Mouse (Mus musculus) CD4-positive helper T cell, adult 2 months (primary cell): Measurements from ENCODE around the gene Tnrc6c.

Experiments
- DNase-seq: peaks from one replicate; pipeline ENCODE4 v3.0.0-alpha.2; 2012; ENCODE audit warnings: low read depth, missing footprints, low spot score

The Tnrc6c gene

GRCm38 (mm10) chr11:117729341-117729740 is 75.3 kb downstream of the Tnrc6c start:
- DNase-seq: no peak

GRCm38 (mm10) chr11:117729798-117730489 is 75.9 kb downstream of the Tnrc6c start:
- no peak for DNase-seq

- no peak for DNase-seq
These were observed 76.4 kb downstream of the Tnrc6c start for GRCm38 (mm10) chr11:117730490-117730838.

- DNase-seq: no peak
These were observed 77.4 kb downstream of the Tnrc6c start for GRCm38 (mm10) chr11:117731470-117731869.

DNA sequence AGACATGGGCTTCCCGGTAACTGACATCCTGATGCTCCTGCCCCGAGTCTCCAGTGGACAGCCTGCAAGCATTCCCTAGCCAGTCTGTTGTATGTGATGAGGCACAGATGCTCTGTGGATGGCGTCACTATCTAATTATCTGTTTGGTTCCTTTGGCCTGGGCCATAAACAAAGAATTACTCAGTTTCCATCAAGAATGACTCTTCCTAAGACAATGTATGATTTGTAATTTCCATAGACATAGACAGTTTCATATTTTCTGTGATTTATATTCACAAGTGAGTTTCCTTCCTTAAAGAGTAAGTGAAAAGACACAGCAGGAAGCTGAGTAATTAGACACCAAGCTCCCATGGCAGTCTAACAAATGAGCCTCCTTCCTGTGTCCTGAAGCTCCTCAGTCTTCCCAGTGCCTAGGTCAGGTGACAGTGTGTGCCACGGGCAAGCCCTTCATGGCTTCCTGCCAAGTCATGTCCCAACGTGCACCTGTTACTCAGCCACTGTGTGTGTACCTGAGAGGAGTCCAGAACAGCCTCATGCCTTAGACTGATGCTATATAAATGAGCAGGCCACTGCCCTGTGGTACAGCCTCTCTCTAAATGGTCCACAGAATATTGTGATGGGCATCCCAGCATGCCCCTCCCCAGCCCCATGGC is 82.1 kb downstream of the Tnrc6c start:
- DNase-seq: no peak

DNA sequence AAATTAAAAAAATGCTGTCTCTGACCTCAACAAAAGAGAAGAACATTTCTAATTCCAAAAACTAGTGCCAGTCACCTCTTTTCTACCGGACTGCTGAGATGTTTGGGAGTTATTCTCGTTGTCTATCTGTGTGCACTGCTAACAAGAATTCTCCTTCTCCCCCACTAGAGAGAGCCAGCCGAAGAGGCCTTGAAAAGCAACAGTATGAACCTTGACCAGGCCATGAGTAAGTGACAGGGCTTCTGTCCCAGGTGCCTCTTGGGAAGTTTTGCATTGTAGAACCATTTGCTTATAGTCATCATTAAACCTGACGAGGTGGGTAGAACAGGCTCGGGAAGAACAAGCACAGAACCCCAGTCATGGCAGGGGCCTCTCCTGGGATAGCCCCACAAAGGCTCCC is 84.0 kb downstream of the Tnrc6c start:
- DNase-seq: no peak

DNA sequence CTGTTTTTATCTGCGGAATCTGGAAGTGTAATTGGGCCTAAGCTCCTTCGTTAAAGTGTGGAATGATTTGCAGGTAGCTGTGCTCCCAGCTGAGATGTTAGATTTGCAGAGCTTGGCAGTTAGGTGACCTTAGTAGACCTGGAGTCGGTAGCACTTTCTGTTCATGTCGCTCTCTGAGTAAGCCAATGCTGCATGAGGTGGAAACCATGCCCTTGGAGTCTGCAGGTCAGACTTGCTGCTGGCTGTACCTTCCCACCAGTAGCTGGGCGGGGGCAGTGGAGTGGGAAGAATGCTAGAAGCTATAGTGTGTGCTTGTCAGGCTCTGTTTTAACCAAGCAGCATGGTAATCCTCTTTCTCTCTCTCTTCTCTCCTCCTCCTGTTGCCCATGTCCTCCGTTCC is 87.0 kb downstream of the Tnrc6c start:
- no peak for DNase-seq

GRCm38 (mm10) chr11:117742243-117742642 is 88.2 kb downstream of the Tnrc6c start:
- DNase-seq: no peak

DNA sequence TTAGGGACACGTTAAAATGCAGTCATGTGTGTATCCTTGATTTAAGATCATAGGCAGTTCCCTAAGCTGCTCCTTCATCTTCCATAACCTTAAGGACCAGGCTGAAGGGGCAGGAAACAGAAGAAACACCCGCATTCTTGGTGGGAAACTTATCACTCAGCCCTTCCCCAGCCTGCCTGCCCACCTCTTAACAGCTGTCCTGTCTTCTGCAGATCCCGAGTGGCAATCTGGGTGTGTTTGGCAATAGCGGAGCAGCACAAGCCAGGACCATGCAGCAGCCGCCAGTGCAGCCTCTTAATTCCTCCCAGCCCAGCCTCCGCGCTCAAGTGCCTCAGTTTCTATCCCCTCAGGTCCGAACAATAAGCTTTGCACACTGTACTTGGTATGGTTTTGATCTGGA is 88.6 kb downstream of the Tnrc6c start:
- no peak for DNase-seq

GRCm38 (mm10) chr11:117743454-117744030 is 89.5 kb downstream of the Tnrc6c start:
- DNase-seq: no peak

GRCm38 (mm10) chr11:117748628-117749027 is 94.5 kb downstream of the Tnrc6c start:
- no peak for DNase-seq

GRCm38 (mm10) chr11:117749414-117749813 is 95.3 kb downstream of the Tnrc6c start:
- no peak for DNase-seq

DNA sequence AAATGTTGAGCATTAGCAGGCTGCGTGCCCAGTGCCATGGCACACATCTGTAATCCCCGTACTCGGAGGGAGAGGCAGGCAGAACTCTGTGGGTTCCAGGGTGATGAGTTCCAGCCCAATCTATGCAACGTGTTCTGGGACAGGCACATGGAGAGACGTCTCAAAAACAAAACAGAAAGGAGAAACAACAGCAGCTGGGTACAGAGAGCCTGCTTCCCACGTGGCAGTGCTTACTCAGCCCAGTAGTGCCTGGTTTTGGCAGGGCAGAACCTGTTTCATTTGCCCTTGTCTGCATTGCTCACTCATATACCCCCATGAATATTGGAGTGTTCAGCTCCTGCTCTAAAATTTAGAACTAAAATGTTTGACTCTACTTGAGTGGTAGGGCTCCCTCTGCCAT is 97.5 kb downstream of the Tnrc6c start:
- no peak for DNase-seq

DNA sequence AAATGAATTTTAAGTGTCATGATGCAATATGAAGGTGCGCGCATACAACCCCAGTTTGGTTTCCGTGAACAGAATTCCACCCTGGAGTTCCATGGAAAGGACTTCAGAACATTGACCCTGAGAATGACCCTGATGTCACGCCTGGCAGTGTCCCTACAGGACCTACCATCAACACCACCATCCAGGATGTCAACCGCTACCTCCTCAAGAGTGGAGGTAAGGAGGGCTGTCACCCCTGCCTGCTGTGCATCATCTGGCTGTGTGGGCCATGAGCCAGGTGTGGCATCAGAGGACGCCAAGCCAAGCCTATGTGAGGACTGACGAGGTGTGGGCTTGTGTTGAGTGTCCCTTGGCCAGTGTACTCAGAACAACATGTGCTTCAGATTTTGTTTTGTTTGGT is 101.8 kb downstream of the Tnrc6c start:
- DNase-seq: no peak

- no peak for DNase-seq
These were observed 105.2 kb downstream of the Tnrc6c start for GRCm38 (mm10) chr11:117759267-117759666.

DNA sequence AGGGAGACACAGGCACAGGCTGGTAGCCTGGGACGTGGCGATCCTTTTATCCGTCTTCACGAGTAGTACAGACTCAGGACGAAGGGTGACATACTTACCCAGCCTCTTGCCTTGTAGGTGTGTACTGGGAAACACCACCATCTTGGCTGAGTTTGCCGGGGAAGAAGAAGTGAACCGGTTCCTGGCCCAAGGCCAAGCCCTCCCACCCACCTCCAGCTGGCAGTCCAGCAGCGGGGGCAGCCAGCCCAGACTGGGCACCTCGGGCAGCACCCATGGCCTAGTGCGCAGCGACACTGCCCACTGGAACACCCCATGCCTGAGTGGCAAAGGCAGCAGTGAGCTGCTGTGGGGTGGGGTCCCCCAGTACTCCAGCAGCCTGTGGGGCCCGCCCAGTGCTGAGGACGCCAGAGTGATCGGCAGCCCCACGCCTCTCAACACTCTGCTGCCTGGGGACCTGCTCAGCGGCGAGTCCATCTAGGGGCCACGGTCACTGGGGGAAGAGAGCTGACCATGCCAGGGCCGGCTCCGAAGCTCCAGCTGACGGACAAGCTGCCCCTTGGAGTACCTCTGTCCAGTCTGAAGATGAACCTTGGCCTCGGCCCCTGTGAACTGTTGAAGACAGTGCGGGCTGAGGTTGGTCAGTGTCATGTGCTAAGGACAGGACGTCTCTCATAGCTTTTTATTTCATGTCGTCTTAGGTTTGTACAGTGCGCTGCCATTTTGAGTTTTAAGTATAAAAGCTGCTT is 106.5 kb downstream of the Tnrc6c start:
- DNase-seq: no peak

DNA sequence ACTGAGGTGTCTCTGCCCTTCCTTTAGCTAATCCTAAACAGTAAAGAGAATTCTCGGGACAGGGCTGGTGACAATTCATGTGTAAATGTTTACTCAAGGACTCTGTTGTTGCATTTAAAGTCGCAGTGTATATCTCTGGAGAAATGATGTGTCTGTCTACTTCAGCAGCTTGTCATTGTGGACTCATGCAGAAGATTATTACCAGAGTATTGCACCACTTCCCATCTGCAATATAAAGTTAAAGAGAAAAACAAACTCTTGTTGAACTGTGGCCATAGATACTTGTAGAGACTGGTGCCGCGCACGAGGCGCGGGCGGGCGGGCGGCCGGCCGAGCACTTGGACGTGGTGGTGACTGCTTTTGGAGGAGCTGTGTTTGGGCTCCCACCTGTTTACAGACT is 107.7 kb downstream of the Tnrc6c start:
- DNase-seq: no peak

DNA sequence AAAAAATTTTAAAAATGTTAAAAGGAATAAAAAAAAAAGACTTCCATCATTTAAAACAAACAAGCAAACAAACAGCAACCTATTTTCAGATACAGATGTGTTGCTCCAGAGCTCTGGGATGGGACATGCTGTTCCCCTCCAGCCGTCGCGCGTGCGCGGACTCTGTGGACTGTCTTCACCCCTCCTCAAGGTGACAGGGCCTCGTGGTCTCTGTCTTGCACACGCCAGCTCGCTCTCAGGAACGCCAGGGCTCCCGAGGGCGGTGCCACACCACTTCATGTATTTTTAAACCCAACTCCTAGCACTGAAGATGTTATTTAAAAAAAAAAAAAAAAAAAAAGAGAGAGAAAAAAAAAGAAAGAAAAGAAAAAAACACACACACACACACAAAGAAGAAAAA is 108.2 kb downstream of the Tnrc6c start:
- no peak for DNase-seq

- no peak for DNase-seq
These were observed 110.2 kb downstream of the Tnrc6c start for GRCm38 (mm10) chr11:117764319-117764718.

GRCm38 (mm10) chr11:117765361-117765760 is 111.3 kb downstream of the Tnrc6c start:
- no peak for DNase-seq

DNA sequence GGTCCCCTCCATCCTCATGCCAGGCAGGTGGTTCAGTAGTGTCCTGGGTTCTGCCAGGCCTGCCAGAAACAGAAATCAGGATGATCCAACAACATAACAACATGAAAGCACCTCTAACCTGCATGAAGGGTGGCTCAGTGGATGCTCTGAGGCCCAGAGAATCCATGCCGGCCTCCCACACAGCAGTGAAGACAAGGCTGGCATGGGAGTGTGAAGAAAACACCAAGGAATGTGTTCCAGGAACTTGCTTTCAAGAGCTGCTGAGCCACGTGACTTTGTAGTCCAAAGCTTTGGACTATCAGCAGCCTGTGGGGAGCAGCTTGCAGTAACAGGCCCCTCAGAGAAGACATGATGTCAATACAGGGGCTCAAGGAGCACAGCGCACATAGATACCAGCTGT is 112.2 kb downstream of the Tnrc6c start:
- no peak for DNase-seq
